Mouse (Mus musculus) olfactory bulb, adult 2 months (tissue): Measurements from ENCODE around the gene Tmem268.

Experiments used
- CTCF ChIP-seq: fragments of 200-500 bp; IDR thresholded peaks from 2 replicates; pipeline ENCODE4 v1.5.1; 2012; ENCODE audit warnings: low read depth, mild to moderate bottlenecking, low read length, moderate library complexity; ENCODE audit not compliant: insufficient read depth
- POLR2A ChIP-seq: fragments of 200-500 bp; IDR thresholded peaks from 2 replicates; pipeline ENCODE4 v1.6.1; 2012; ENCODE audit warnings: mild to moderate bottlenecking, low read depth, low read length, moderate library complexity; ENCODE audit not compliant: insufficient read depth

DNA sequence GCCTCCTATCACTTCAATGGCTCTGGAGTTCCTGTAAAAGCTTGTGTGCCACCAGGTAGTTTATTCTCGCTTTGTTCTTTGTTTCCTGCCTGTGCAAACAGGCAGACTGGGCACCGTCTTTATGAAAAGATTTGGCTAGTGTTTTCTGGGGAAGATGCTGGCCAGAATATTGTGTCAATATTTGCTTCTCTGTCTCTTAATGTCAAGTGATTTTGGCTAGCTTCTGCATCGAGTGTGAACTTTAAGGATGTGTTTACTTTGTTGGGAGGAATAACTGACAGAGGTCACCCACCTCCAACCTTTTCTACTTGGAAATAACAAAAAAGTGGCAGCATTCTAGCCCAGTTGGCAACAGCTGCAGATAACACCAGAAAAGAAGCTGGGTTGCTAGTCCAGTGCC is 4.0 kb upstream of the Tmem268 start:
- TF ChIP-seq POLR2A (no peak), CTCF (no peak)
